Mouse (Mus musculus): ENCODE results near the gene Ankef1. TPM values are rescaled to one million over a fixed set of nuclear protein-coding genes. Genes with fewer than 3 reads are reported as not detected.
A peak's percentile ranks its signal among the peaks of the same experiment; 100 is the strongest.

The Ankef1 gene
- polyA plus RNA-seq (2015; fragmentation: Nextera tagmentation; extraction: Ambion mirVana) = 0.19 and 0.24 TPM in 2 replicates

DNA sequence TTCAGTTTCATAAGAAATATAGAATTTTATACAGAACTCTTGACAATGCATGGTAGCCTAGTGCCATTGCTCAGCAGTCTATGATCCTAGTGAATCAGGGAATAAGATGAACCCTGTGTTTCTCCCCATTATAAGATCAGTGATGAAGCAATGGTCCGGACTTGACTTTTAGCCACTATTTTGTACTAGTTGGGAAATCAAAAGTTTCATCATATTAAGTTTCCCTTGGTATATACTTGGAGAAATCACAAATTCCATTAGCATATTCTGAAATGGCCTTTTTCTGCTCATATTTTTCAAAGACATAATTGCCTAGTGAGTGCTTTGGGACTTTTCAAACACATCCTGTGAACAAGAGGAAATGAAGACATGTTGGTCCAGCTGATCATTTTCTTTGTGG is at the start of gene Ankef1:
TSS of gene Ankef1 (plus strand) at position 260 of the 400 bp plus-strand sequence.
- Histone ChIP-seq H3K36me3 (no peaks in the 10 kb centered on the region), H3K4me1 (replicated peaks) (no peaks in the 10 kb centered on the region), H3K9me3 (no peaks in the 10 kb centered on the region), H3K4me3 (replicated peaks) (no peak within 1 kb of the TSS), H3K27me3 (replicated peaks) (no peaks in the 10 kb centered on the region), H3K27ac (no peak within 1 kb of the TSS), H3K9ac (no peak within 1 kb of the TSS), H3K4me2 (replicated peaks) (no peak within 1 kb of the TSS)
- WGBS = 84% methylated on average over 1 of the region's 1 CpGs
- no peak for ATAC-seq

- Histone ChIP-seq H3K4me2 (replicated peaks) (no peak overlapping the region), H3K9ac (no peak overlapping the region), H3K4me1 (replicated peaks) (no peaks in the 10 kb centered on the region), H3K27ac (no peak overlapping the region), H3K4me3 (replicated peaks) (no peak overlapping the region), H3K9me3 (no peaks in the 10 kb centered on the region), H3K36me3 (no peaks in the 10 kb centered on the region), H3K27me3 (replicated peaks) (no peaks in the 10 kb centered on the region)
- peak; percentile 97 for ATAC-seq
- 31% methylated on average over 2 of the region's 2 CpGs for WGBS
Observed at GRCm38 (mm10) chr2:136456468-136456867, 45.2 kb upstream of the Ankef1 start.

DNA sequence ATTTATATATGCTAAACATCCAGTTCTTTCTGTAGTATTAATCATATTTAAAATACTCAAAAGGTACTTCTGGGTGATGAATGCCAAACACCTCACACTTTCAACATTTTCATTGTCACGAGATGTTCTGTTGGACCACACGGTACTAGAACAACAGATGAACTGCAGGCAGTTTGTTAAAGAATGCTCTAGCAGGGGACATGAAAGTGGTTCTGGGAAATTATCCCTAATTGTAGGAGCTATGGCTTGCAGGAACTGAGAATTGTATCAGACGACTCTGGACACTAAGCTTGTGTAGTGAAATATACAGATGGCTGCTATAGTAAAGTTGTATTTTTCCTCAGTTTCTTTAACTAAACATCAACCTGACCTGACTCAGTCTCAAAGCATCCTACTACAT is 44.8 kb upstream of the Ankef1 start:
- no peaks in the 10 kb centered on the region for H3K9me3 ChIP-seq
- H3K36me3 ChIP-seq = no peaks in the 10 kb centered on the region
- WGBS = 41% methylated on average over 3 of the region's 3 CpGs
- H3K4me2 ChIP-seq (replicated peaks) = no peak overlapping the region
- H3K4me3 ChIP-seq (replicated peaks) = no peak overlapping the region
- ATAC-seq = peak; percentile 51; the same call in 1 of the 2 replicates
- no peak overlapping the region for H3K27ac ChIP-seq
- H3K27me3 ChIP-seq (replicated peaks) = no peaks in the 10 kb centered on the region
- H3K9ac ChIP-seq = no peak overlapping the region
- no peaks in the 10 kb centered on the region for H3K4me1 ChIP-seq (replicated peaks)

DNA sequence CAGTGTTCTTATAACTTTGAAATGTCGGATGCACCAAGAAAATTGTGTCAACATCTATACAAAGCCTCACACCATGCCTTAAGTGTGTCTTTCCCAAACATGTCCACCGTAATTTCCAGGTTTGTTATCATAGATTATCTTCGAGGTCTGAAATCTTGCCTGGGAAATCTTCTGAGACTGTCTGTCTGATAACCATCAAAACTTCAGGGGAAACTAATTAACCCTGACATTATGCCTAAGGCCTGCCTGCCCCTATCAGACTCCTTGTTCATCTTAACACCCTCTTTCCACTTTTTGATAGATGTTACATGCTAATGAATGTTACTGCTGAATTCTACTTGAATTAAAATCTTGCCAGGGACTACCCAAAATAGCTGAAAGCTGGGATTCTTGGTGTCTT is 24.1 kb upstream of the Ankef1 start:
- H3K36me3 ChIP-seq = no peaks in the 10 kb centered on the region
- H3K27ac ChIP-seq = no peak overlapping the region
- no peaks in the 10 kb centered on the region for H3K27me3 ChIP-seq (replicated peaks)
- no peak overlapping the region for H3K4me3 ChIP-seq (replicated peaks)
- H3K4me1 ChIP-seq (replicated peaks) = no peaks in the 10 kb centered on the region
- no peaks in the 10 kb centered on the region for H3K9me3 ChIP-seq
- ATAC-seq = no peak
- no peak overlapping the region for H3K9ac ChIP-seq
- WGBS = 72% methylated on average over 3 of the region's 3 CpGs
- no peak overlapping the region for H3K4me2 ChIP-seq (replicated peaks)

GRCm38 (mm10) chr2:136482269-136482668 is 19.4 kb upstream of the Ankef1 start:
- Histone ChIP-seq H3K36me3 (no peaks in the 10 kb centered on the region), H3K9ac (no peak overlapping the region), H3K9me3 (no peaks in the 10 kb centered on the region), H3K4me1 (replicated peaks) (no peaks in the 10 kb centered on the region), H3K27ac (no peak overlapping the region), H3K4me2 (replicated peaks) (no peak overlapping the region), H3K4me3 (replicated peaks) (no peak overlapping the region), H3K27me3 (replicated peaks) (no peaks in the 10 kb centered on the region)
- ATAC-seq = no peak
- WGBS = 74% methylated on average over 5 of the region's 5 CpGs

DNA sequence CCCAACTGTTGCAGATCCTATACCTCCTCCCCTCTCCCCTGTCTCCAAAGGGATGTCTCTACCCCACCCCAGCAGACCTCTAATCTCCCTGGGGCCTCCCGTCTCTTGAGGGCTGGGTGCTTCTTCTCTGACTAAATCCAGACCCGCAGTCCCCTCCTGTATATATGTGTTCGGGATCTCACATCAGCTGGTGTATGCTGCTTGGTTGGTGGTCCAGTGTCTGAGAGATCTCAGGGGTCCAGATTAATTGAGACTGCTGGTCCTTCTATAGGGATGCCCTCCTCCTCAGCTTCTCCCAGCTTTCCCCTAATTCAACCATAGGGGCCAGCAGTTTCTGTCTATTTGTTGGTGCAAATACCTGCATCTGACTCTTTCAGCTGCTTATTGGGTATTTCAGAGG is 18.7 kb upstream of the Ankef1 start:
- H3K27ac ChIP-seq = no peak overlapping the region
- ATAC-seq = no peak
- H3K9me3 ChIP-seq = no peaks in the 10 kb centered on the region
- H3K4me3 ChIP-seq (replicated peaks) = no peak overlapping the region
- H3K9ac ChIP-seq = no peak overlapping the region
- 67% methylated on average over 3 of the region's 3 CpGs for WGBS
- no peaks in the 10 kb centered on the region for H3K36me3 ChIP-seq
- H3K27me3 ChIP-seq (replicated peaks) = no peaks in the 10 kb centered on the region
- no peaks in the 10 kb centered on the region for H3K4me1 ChIP-seq (replicated peaks)
- H3K4me2 ChIP-seq (replicated peaks) = no peak overlapping the region

DNA sequence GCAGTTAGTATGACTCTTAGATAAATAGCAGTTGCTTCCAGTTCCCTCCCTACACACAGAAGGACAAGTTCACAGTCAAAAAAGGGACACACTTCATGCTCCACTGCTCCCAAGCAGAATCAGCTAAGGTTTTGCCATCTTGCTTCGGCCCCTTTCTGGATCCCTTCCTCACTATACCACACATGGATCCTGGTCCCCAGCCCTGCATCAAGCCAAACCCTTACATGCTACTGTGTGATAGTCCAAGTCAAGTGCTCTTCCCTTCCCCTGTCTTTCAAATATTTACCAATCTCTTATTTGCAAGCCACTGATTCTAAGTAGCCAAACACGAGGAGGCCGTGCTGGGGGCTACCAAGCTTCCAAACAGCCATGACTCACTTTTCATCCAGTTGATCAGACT is 16.8 kb upstream of the Ankef1 start:
- H3K27ac ChIP-seq = no peak overlapping the region
- no peak overlapping the region for H3K4me2 ChIP-seq (replicated peaks)
- no peaks in the 10 kb centered on the region for H3K4me1 ChIP-seq (replicated peaks)
- WGBS = 64% methylated on average over 3 of the region's 3 CpGs
- no peak overlapping the region for H3K9ac ChIP-seq
- no peaks in the 10 kb centered on the region for H3K36me3 ChIP-seq
- no peak for ATAC-seq
- H3K27me3 ChIP-seq (replicated peaks) = no peaks in the 10 kb centered on the region
- no peaks in the 10 kb centered on the region for H3K9me3 ChIP-seq
- H3K4me3 ChIP-seq (replicated peaks) = no peak overlapping the region

- no peaks in the 10 kb centered on the region for H3K36me3 ChIP-seq
- peak overlapping the region; percentile 35; the same call in 1 of the 2 replicates for H3K4me2 ChIP-seq (replicated peaks)
- peak; percentile 36 for ATAC-seq
- H3K9ac ChIP-seq = no peak overlapping the region
- 95% methylated on average over 1 of the region's 1 CpGs for WGBS
- H3K4me1 ChIP-seq (replicated peaks) = no peaks in the 10 kb centered on the region
- H3K9me3 ChIP-seq = no peaks in the 10 kb centered on the region
- H3K27ac ChIP-seq = no peak overlapping the region
- H3K27me3 ChIP-seq (replicated peaks) = no peaks in the 10 kb centered on the region
- no peak overlapping the region for H3K4me3 ChIP-seq (replicated peaks)
Observed at GRCm38 (mm10) chr2:136485401-136485800, 16.3 kb upstream of the Ankef1 start.

DNA sequence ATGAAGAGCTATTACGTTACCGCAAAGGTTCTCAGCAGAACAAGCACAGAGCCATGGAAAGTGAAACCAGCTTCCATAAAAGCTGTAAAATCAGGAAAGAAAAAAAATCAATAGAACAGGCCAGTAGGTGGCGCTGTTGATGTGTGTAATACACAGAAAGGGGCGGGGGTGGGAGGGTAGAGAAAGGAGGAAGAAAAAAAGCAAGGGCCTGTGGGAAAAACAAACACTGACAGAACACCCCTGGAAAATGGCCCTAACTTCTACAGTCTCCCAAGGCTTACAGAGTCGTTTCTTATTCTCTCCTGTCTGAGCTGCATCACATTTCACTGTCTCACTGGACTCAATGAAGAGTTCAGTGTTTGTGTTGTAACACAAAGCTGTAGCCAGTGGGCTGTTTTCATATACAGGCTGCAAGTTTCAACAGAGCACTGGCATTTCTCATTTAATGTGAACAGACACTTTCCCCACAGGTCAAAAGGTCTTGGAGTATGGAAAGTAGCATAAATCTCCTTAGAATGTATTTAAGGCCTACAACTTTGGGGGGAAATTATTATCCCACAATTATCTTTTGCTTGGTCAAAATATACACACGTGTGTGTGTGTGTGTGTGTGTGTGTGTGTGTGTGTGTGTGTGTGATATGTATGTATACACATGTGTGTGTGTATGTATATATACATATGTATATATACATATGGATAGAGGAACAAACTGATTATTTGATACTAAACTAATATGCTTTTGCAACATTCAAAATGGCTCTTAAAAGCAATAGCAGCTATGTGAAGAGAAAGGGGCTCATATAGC is 15.7 kb upstream of the Ankef1 start:
- H3K4me3 ChIP-seq (replicated peaks) = no peak overlapping the region

DNA sequence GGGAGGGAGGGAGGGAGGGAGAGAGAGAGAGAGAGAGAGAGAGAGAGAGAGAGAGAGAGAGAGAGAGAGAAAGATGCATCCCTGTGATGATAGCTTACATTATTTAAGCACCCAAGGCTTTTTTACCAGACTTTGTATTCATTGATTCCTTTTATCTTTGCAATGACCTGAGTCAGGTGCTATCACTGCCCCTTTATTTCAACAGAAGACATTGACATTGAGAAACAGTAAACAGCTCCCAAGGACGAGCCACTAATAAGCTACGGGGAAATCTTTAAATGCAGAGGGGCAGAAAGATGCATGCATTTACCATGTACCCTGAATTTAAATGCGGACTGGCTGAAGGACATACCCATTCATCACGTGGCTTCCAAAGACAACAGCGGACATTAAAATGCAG is 14.7 kb upstream of the Ankef1 start:
- no peak for ATAC-seq
- 76% methylated on average over 5 of the region's 5 CpGs for WGBS

More for the DNA sequence above, 15.7 kb upstream of the Ankef1 start:
- Histone ChIP-seq H3K36me3 (no peaks in the 10 kb centered on the region), H3K4me2 (replicated peaks) (peak overlapping the region; percentile 35; the same call in 1 of the 2 replicates), H3K4me1 (replicated peaks) (no peaks in the 10 kb centered on the region), H3K27ac (no peak overlapping the region), H3K9me3 (no peaks in the 10 kb centered on the region), H3K27me3 (replicated peaks) (no peaks in the 10 kb centered on the region), H3K9ac (no peak overlapping the region)
- ATAC-seq = peak; percentile 89
- 9% methylated on average over 6 of the region's 6 CpGs for WGBS

GRCm38 (mm10) chr2:136511073-136511472 is 9.4 kb downstream of the Ankef1 start:
- no peaks in the 10 kb centered on the region for H3K9me3 ChIP-seq
- H3K27ac ChIP-seq = no peak overlapping the region
- no peaks in the 10 kb centered on the region for H3K36me3 ChIP-seq
- H3K4me3 ChIP-seq (replicated peaks) = no peak overlapping the region
- no peaks in the 10 kb centered on the region for H3K27me3 ChIP-seq (replicated peaks)
- no peak overlapping the region for H3K9ac ChIP-seq
- H3K4me2 ChIP-seq (replicated peaks) = no peak overlapping the region
- no peak for ATAC-seq
- WGBS = 61% methylated on average over 5 of the region's 5 CpGs
- H3K4me1 ChIP-seq (replicated peaks) = no peaks in the 10 kb centered on the region

More for the DNA sequence above, 14.7 kb upstream of the Ankef1 start:
- H3K27ac ChIP-seq = no peak overlapping the region
- H3K4me1 ChIP-seq (replicated peaks) = no peaks in the 10 kb centered on the region
- no peak overlapping the region for H3K4me3 ChIP-seq (replicated peaks)
- no peaks in the 10 kb centered on the region for H3K9me3 ChIP-seq
- no peak overlapping the region for H3K9ac ChIP-seq
- H3K27me3 ChIP-seq (replicated peaks) = no peaks in the 10 kb centered on the region
- no peak overlapping the region for H3K4me2 ChIP-seq (replicated peaks)
- H3K36me3 ChIP-seq = no peaks in the 10 kb centered on the region

DNA sequence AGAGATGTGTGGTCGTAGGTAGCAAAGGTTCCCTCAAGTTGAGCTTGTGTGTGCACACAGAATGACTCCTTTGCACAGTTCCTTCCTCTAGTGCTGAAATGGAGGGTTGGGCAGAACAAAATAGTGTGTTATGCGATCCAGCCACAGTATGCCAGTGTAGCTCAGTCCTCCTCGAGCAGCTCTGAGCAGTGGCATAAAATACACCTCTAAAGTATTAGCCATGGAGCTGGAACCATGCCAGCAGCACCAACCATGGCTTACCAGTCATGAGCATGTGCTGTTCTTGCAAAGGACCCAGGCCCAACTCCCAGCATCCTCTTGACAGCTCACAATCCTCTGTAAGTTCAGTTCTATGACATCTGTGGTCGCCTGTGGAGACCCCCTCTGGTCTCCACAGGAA is 10.0 kb downstream of the Ankef1 start:
- H3K27me3 ChIP-seq (replicated peaks) = no peaks in the 10 kb centered on the region
- ATAC-seq = no peak
- H3K36me3 ChIP-seq = no peaks in the 10 kb centered on the region
- WGBS = 77% methylated on average over 4 of the region's 4 CpGs
- no peak overlapping the region for H3K27ac ChIP-seq
- H3K4me2 ChIP-seq (replicated peaks) = no peak overlapping the region
- no peaks in the 10 kb centered on the region for H3K4me1 ChIP-seq (replicated peaks)
- H3K4me3 ChIP-seq (replicated peaks) = no peak overlapping the region
- no peak overlapping the region for H3K9ac ChIP-seq
- no peaks in the 10 kb centered on the region for H3K9me3 ChIP-seq

DNA sequence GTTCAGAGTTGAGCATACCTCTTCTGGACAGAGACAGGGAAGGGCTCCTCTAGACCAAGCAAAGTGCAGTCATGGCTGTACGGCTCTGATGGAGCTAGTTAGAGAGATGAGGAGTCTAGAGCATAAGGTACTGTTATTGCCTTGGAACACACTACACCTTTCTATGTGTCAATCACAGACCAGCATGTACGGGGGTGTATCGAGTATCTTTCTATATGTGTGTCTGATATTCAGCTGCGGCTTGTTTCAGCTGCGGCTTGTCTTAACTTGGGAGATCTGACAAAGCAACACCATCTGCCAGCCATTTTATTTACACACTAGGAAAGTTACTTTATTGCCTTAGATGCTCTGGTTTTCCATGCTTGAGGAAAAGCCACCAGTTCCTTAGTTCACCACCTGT is 11.1 kb downstream of the Ankef1 start:
- 93% methylated on average over 5 of the region's 5 CpGs for WGBS
- ATAC-seq = no peak
- no peak overlapping the region for H3K9ac ChIP-seq
- no peak overlapping the region for H3K4me2 ChIP-seq (replicated peaks)
- no peaks in the 10 kb centered on the region for H3K4me1 ChIP-seq (replicated peaks)
- no peaks in the 10 kb centered on the region for H3K27me3 ChIP-seq (replicated peaks)
- no peak overlapping the region for H3K4me3 ChIP-seq (replicated peaks)
- H3K36me3 ChIP-seq = no peaks in the 10 kb centered on the region
- H3K27ac ChIP-seq = no peak overlapping the region
- no peaks in the 10 kb centered on the region for H3K9me3 ChIP-seq

All from intestine, embryonic 15.5 days (tissue).